Mouse (Mus musculus) lung, adult 2 months (tissue): Measurements from ENCODE around the gene Epb41l4b.

Experiments used
- CTCF ChIP-seq: fragments of 200-500 bp; IDR thresholded peaks from 2 replicates; pipeline ENCODE4 v1.5.1; 2011; ENCODE audit warnings: mild to moderate bottlenecking, low read length, control low read depth; ENCODE audit not compliant: insufficient read depth
- POLR2A ChIP-seq: fragments of 200-500 bp; IDR thresholded peaks from 2 replicates; pipeline ENCODE4 v1.6.1; 2011; ENCODE audit warnings: low read depth, mild to moderate bottlenecking, control low read depth, low read length, borderline replicate concordance; ENCODE audit errors: extremely low read depth

GRCm38 (mm10) chr4:57140992-57141717 lies 2.1 kb downstream of the Epb41l4b start:
- TF ChIP-seq CTCF = no peak
- no peak for TF ChIP-seq POLR2A
